Mouse (Mus musculus): ENCODE measurements around the gene Crybb1. TPM values are rescaled to one million over a fixed set of nuclear protein-coding genes. Genes with fewer than 3 reads are reported as not detected.

Crybb1 gene
- polyA plus RNA-seq, 1 experiment from 2014 or later, result not detected

DNA sequence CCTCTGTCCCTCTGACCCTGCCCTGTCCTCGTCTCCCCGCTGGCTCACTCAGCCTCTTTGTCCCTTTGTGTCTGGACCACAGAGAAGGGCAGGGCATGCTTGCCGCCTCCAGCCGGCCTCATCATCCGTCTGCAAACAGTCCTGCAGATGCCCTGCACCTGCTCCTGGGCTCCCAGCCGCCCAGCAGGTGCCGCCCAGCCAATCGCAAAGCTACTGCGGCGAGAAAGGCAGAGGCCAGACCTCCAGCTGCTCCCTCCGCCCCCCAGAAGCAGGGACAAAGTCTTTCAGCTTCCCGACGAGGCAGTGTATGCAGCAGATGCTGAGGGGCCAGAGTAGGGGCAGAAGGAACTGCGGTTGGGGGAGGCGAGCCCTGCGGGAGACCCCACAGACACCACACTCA lies 18.2 kb upstream of the Crybb1 start:
- POLR2A ChIA-PET, result no interaction called here
- in situ Hi-C loops (cut with MboI; ENCODE audit: low pct_unique_long_range_greater_than_20kb), result no loop called here
- H3K27me3 ChIP-seq, result peaks cover 11% of the 10 kb centered on the region
- DNase-seq (ENCODE audit: low read depth, low spot score) (no peak), ATAC-seq (no peak)
- no peak for TF ChIP-seq CTCF (IDR thresholded peaks at IDR 0.05)
- CTCF ChIA-PET, result no interaction called here

- ATAC-seq, result no peak
- POLR2A ChIA-PET, result no interaction called here
- CTCF ChIA-PET, result no interaction called here
Observed at GRCm38 (mm10) chr5:112237866-112238570, 17.6 kb upstream of the Crybb1 start.

DNA sequence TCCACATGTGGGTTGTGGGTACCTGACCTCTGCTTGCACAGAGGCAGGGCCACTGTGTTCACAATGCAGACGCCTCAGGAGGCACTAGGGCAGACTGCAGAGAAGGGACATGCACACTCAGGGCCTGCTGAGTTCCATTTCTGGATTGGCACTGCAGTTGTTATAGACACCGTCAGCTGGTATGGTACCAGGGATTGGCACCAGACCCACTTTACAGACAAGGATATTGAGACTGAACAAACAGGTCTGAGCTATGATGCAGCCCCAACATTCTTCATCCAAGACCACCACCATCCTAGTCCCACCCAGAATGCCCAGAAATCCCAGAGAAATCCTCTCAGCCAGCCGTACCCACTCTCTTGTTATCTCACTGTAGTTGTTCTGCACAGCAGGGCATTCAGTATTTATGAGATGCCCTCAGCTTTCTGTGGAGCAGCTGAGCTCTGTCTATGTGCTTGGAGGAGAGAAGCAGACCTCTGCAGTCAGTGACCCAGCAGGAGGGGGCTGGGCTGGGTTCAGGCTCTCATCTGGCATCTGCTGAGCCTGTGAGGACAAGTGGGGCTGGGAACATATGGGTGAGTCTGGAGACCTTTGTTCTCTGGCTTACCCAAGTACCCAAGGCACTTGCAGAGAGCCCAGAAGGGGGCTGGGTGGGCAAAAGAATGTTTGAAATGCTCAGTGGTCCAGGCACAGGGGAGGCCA lies 16.7 kb upstream of the Crybb1 start:
- peaks cover 11% of the 10 kb centered on the region for H3K27me3 ChIP-seq
- DNase-seq (ENCODE audit: low read depth, low spot score) (no peak), ATAC-seq (no peak)
- ChIA-PET POLR2A (no interaction called here), CTCF (no interaction called here)
- in situ Hi-C loops (cut with MboI; ENCODE audit: low pct_unique_long_range_greater_than_20kb), result no loop called here
- no peak for TF ChIP-seq CTCF (IDR thresholded peaks at IDR 0.05)

More at GRCm38 (mm10) chr5:112237866-112238570, 17.6 kb upstream of the Crybb1 start:
- DNase-seq (ENCODE audit: low read depth, low spot score), result no peak
- H3K27me3 ChIP-seq, result peaks cover 11% of the 10 kb centered on the region
- in situ Hi-C loops (cut with MboI; ENCODE audit: low pct_unique_long_range_greater_than_20kb), result no loop called here
- no peak for TF ChIP-seq CTCF (IDR thresholded peaks at IDR 0.05)

DNA sequence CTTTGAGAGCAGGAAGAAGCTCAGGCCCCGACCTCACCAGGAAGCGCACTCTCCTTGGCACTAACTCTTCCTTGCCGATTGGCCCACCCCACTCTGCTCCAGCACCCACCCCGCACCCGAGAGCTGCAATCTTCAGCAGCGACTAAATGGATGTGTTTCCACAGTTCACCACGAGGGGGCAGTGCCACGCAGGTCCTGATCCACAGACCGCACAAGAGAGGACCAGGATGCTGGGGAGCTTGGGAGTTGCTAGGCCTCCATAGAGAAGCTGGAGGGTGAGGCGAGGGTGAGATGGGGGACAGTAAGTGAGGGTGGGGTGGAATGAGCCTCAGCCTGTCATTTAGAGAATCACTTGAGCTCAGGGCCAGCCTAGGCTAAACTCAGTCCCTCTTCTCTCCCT lies 14.9 kb upstream of the Crybb1 start:
- DNase-seq (ENCODE audit: low read depth, low spot score) (peak; percentile 39), ATAC-seq (peak; percentile 48)
- H3K27me3 ChIP-seq, result peaks cover 11% of the 10 kb centered on the region
- ChIA-PET CTCF (interaction anchor here (0.5 to 2.7 kb wide), 25 partner anchors 8 to 193 kb away, joined by 3 to 25 read pairs (median 4); partner anchors contain the start of gene Tpst2), POLR2A (interaction anchor here (0.8 to 1.1 kb wide), 2 partner anchors 84 to 101 kb away, joined by 3 to 7 read pairs; no protein-coding TSS in a partner anchor)
- in situ Hi-C loops (cut with MboI; ENCODE audit: low pct_unique_long_range_greater_than_20kb), result loop anchor here (5.0 kb wide), 2 partner anchors 97 to 187 kb away; no protein-coding TSS in a partner anchor
- peak; percentile 94 for TF ChIP-seq CTCF (IDR thresholded peaks at IDR 0.05)

DNA sequence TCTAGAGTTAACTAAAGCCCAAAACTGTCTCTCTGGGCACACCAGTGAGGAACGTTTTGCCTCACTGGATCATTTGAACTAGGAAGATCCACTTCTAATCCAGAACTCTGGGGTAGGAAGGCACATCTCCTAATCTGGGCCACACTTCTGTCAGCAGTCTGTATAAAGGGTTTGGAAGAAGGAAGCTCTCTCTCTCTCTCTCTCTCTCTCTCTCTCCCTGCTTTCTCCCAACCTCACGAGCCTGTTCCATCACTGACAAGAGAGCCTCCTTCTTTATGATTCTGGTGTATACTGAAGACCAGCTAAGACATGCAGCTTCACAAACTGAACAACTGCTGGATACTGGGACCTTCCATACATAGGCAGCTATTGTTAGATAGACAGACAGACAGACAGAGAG lies 13.8 kb upstream of the Crybb1 start:
- in situ Hi-C loops (cut with MboI; ENCODE audit: low pct_unique_long_range_greater_than_20kb), result loop anchor here (5.0 kb wide), 2 partner anchors 95 to 185 kb away; no protein-coding TSS in a partner anchor
- DNase-seq (ENCODE audit: low read depth, low spot score) (no peak), ATAC-seq (no peak)
- peaks cover 4% of the 10 kb centered on the region for H3K27me3 ChIP-seq
- ChIA-PET CTCF (interaction anchor here (1.1 to 2.7 kb wide), 14 partner anchors 9 to 191 kb away, joined by 3 to 25 read pairs (median 6); partner anchors contain the start of gene Tpst2), POLR2A (interaction anchor here (0.8 to 1.8 kb wide), 4 partner anchors 9 to 101 kb away, joined by 3 to 6 read pairs (median 3); partner anchors contain the start of genes Hps4 and Srrd)
- TF ChIP-seq CTCF (IDR thresholded peaks at IDR 0.05), result no peak

DNA sequence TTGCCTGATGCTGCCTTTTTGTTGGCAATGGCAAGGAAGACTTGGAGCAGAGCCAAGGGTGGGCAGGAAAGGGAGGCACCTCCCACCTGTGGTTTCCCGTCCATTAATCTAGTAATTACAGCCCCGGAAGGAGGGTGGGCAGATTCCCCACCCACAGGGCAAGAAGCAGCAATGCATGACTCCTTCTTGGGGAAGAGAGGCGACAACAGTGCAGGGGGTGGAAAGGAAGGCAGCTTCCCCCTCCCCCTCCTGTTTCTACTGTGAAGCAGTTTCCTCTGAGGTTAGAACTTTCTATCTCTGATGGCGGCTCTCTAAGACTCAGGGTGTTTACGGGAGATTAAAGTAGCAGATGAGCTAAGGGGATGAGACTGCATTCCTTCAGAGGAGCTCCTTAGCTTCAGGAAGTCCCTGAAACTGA lies 13.2 kb upstream of the Crybb1 start:
- ChIA-PET POLR2A (interaction anchor here (0.9 to 1.8 kb wide), 3 partner anchors 9 to 100 kb away, joined by 3 to 6 read pairs (median 3); partner anchors contain the start of genes Hps4 and Srrd), CTCF (interaction anchor here (1.1 to 2.7 kb wide), 7 partner anchors 8 to 100 kb away, joined by 3 to 25 read pairs (median 7); no protein-coding TSS in a partner anchor)
- peak; percentile 81 for DNase-seq (ENCODE audit: low read depth, low spot score)
- peaks cover 2% of the 10 kb centered on the region for H3K27me3 ChIP-seq
- peak; percentile 56 for ATAC-seq
- in situ Hi-C loops (cut with MboI; ENCODE audit: low pct_unique_long_range_greater_than_20kb), result loop anchor here (5.0 kb wide), 2 partner anchors 95 to 185 kb away; no protein-coding TSS in a partner anchor
- TF ChIP-seq CTCF (IDR thresholded peaks at IDR 0.05), result no peak

DNA sequence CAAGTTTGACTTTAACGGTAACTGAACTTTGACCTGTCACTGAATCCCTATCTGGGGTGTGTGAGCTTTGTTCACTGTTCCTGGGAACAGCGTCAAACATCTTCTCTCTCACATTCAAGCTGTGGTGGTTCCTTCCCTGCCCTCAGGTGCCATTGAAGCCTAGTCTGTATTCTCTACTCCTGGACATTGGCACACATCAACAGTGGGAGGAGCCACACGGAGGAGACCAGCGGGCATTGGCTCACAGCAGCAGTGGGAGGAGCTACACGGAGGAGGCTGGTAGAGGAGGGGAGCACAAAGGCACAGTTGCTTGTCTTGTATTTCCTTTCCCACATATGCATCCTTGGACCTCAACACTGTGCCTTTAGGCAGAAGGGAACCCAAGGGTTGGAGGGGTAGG lies 12.6 kb upstream of the Crybb1 start:
- TF ChIP-seq CTCF (IDR thresholded peaks at IDR 0.05), result no peak
- DNase-seq (ENCODE audit: low read depth, low spot score) (no peak), ATAC-seq (no peak)
- in situ Hi-C loops (cut with MboI; ENCODE audit: low pct_unique_long_range_greater_than_20kb), result loop anchor here (5.0 kb wide), 2 partner anchors 94 to 184 kb away; no protein-coding TSS in a partner anchor
- CTCF ChIA-PET, result interaction anchor here (1.5 to 2.2 kb wide), 3 partner anchors 10 to 99 kb away, joined by 3 to 7 read pairs (median 6); no protein-coding TSS in a partner anchor
- POLR2A ChIA-PET, result interaction anchor here (0.9 to 1.8 kb wide), 4 partner anchors 8 to 100 kb away, joined by 3 to 6 read pairs (median 4); partner anchors contain the start of genes Hps4 and Srrd
- no peaks in the 10 kb centered on the region for H3K27me3 ChIP-seq

- ATAC-seq (no peak), DNase-seq (ENCODE audit: low read depth, low spot score) (no peak)
- H3K27me3 ChIP-seq, result no peaks in the 10 kb centered on the region
- CTCF ChIA-PET, result no interaction called here
- in situ Hi-C loops (cut with MboI; ENCODE audit: low pct_unique_long_range_greater_than_20kb), result loop anchor here (5.0 kb wide), 2 partner anchors 94 to 184 kb away; no protein-coding TSS in a partner anchor
- POLR2A ChIA-PET, result interaction anchor here (1.2 kb wide), 1 partner anchor 35 kb away, joined by 4 read pairs; no protein-coding TSS in a partner anchor
- no peak for TF ChIP-seq CTCF (IDR thresholded peaks at IDR 0.05)
Observed at GRCm38 (mm10) chr5:112243539-112244274, 11.9 kb upstream of the Crybb1 start.

DNA sequence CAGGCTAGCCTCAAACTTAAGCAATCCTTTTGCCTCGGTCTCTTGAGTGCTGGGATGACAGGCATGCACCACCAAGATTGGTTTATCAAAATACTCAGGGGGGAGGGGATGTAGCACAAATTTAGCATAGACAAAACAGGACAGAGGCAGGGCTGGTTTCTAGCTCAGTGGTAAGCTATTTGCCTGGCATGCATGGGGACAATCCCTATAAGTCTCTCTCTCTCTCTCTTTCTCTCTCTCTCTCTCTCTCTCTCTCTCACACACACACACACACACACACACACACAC lies 11.4 kb upstream of the Crybb1 start:
- no peak for ATAC-seq
- ChIA-PET POLR2A (no interaction called here), CTCF (no interaction called here)
- H3K27me3 ChIP-seq, result no peaks in the 10 kb centered on the region
- no peak for TF ChIP-seq CTCF (IDR thresholded peaks at IDR 0.05)
- no peak for DNase-seq (ENCODE audit: low read depth, low spot score)
- in situ Hi-C loops (cut with MboI; ENCODE audit: low pct_unique_long_range_greater_than_20kb), result loop anchor here (5.0 kb wide), 2 partner anchors 93 to 183 kb away; no protein-coding TSS in a partner anchor

All from Patski (cell line).